Mouse (Mus musculus): ENCODE data around the gene Ccdc85c. TPM values are rescaled to one million over a fixed set of nuclear protein-coding genes. Genes with fewer than 3 reads are reported as not detected.

The Ccdc85c gene
- polyA plus RNA-seq, 1 experiment: 22.5 TPM

DNA sequence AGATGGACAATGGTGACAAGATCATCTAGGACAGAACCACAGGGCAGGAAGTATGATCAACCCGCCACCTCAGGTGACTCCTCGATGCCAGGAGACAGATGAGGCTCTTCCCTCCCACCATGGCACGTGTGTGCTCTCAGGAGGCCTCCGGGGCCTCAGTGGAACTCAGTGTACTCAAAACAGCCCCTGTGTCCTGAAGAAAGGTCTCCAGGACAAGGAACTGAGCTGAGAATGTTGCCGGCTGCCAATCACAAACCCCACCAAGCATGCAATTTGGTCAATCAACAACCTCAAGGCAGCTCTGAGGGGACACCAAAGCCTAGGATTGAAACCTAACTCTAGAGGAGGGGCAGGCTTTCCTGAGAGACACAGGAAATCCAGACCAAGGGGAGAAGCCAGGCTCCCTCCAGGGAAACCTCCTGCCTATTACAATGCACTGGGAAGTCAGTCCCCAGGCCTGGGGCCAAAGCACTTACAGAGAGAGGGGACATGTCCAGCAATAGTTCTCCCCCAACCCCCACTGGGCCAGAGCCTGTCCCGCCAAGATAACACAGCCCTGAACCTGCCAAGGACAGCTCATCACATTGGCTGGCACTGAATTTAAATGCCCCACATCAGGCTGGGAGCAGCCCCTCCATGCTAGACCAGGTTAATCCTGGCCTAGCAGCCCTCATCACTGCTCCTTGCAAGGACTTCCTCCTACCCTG lies 37.8 kb downstream of the Ccdc85c start:
- no peak overlapping the region for H3K4me3 ChIP-seq (replicated peaks; ENCODE audit: extremely low read depth, low read depth, low read length)
- peaks cover 27% of the 10 kb centered on the region for H3K4me1 ChIP-seq (ENCODE audit: control insufficient read depth, insufficient read depth, low read length)
- DNase-seq: no peak
- 60% methylated on average over 6 of the region's 6 CpGs for WGBS
- TF ChIP-seq POLR2A (IDR thresholded peaks at IDR 0.05; ENCODE audit: borderline replicate concordance, extremely low read depth, low read depth, low read length): no peak
- no peak for TF ChIP-seq CTCF (IDR thresholded peaks at IDR 0.05; ENCODE audit: insufficient read depth, low read length)

DNA sequence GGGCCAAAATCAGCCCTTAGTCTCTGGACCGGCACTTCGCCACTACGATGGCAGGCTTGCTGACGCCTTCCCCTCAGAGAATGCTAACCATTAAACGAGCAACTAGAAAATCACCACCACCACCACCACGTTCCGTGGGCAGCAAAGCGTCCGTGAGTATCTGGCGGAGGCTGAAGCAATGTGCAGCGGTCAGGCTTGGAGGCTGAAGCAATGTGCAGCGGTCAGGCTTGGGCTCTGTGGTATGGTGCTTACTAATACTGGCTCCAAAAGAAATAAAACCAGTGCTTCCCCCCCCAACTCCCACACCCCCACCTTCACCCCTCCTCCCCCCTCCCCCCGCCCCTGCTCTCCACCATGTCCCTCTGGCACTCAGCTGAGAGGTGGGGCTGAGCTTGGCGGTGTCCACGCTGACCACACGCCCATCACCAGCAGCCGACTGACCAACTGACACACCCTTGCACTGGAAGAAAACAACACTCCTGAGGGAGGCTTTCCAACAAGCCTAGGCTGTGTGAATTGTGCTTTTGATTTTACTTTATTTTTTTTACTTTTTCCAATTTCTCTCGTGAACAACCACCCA lies 39.2 kb downstream of the Ccdc85c start:
- H3K4me1 ChIP-seq (ENCODE audit: control insufficient read depth, insufficient read depth, low read length): peaks cover 27% of the 10 kb centered on the region

DNA sequence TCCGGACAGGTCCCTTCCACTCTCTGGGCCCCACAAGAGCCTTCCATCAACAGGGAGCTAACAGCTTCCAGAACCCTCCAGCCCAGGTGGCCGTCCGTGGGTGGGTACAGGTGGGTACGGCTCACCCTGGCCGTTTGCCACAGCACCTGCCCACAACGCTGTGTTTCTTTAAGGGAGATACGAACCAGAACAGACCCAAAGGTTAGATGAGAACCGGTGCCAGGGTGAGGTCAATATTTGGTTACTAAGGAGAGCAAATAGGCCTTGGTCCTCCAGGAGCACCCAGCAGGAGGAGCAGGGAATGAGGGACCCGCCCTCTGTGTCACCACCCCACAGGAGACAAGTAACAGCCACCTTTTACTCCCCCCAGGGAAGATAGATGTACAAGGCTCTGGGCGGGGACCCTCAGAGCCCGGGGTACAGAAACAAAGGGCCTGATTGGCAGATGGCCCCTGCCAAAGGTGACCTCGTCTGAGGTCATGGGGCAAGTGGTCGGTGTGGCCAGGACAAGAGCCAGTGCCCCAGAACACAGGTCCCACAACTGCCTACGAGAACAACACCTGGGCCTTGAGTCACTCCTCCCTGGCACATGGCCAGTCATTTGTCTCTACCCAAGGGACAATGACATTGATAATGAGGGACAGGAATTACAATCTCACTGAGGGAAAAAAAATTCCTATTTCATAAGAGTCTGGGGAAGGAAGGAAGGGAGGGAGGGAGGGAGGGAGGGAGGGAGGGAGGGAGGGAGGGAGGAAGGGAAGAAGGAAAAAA lies 40.2 kb downstream of the Ccdc85c start:
- peaks cover 27% of the 10 kb centered on the region for H3K4me1 ChIP-seq (ENCODE audit: control insufficient read depth, insufficient read depth, low read length)
- DNase-seq: peak; percentile 46
- whole genome bisulfite sequencing: 48% methylated on average over 14 of the region's 14 CpGs
- TF ChIP-seq POLR2A (IDR thresholded peaks at IDR 0.05; ENCODE audit: borderline replicate concordance, extremely low read depth, low read depth, low read length) (no peak), CTCF (IDR thresholded peaks at IDR 0.05; ENCODE audit: insufficient read depth, low read length) (no peak)
- no peak overlapping the region for H3K4me3 ChIP-seq (replicated peaks; ENCODE audit: extremely low read depth, low read depth, low read length)

More for the DNA sequence above, 39.2 kb downstream of the Ccdc85c start:
- H3K4me3 ChIP-seq (replicated peaks; ENCODE audit: extremely low read depth, low read depth, low read length): no peak overlapping the region
- WGBS: 58% methylated on average over 17 of the region's 18 CpGs
- no peak for DNase-seq
- TF ChIP-seq POLR2A (IDR thresholded peaks at IDR 0.05; ENCODE audit: borderline replicate concordance, extremely low read depth, low read depth, low read length) (no peak), CTCF (IDR thresholded peaks at IDR 0.05; ENCODE audit: insufficient read depth, low read length) (no peak)

DNA sequence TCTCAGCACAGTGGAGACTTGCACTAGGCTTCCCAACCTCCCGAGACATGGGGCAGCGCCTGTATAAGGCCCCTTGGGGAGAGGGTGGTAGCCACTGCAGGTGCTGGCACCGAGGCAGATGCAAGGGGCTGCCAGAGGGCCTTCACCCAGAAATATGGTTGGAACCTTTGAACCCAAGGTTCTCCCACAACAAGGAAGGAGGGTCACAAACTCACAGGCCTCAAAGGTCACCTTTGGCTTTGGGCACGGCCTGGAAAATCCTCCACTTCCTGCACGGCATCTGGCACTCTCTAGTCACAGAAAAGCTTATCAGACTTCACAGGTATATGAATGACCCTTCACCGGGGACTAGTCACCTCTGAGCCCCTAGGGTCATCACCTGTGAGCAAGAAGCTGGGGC lies 41.5 kb downstream of the Ccdc85c start:
- TF ChIP-seq CTCF (IDR thresholded peaks at IDR 0.05; ENCODE audit: insufficient read depth, low read length) (no peak), POLR2A (IDR thresholded peaks at IDR 0.05; ENCODE audit: borderline replicate concordance, extremely low read depth, low read depth, low read length) (no peak)
- Histone ChIP-seq H3K4me1 (ENCODE audit: control insufficient read depth, insufficient read depth, low read length) (peaks cover 24% of the 10 kb centered on the region), H3K4me3 (replicated peaks; ENCODE audit: extremely low read depth, low read depth, low read length) (no peak overlapping the region)
- WGBS: 90% methylated on average over 6 of the region's 6 CpGs
- DNase-seq: no peak

DNA sequence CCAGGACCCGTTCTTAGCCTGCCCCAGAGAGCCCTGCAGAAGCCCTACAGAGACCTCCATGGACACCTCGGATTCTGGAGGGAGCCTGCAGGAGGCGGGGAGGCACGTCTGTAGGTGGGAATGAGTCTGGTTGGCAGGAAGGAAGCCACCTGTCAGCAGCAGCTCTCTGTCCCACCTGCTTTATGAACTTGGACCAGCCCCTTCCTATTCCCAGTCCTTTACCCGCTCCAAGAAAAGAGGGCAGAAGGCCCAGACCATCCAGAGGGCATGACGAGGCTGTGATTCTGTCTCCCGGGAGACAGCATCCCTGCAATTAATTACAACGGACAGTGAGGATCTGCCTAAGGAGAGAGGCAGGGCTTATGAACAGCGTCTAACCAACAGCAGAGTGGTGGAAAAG lies 43.3 kb downstream of the Ccdc85c start:
- Histone ChIP-seq H3K4me1 (ENCODE audit: control insufficient read depth, insufficient read depth, low read length) (peaks cover 17% of the 10 kb centered on the region), H3K4me3 (replicated peaks; ENCODE audit: extremely low read depth, low read depth, low read length) (no peak overlapping the region)
- no peak for DNase-seq
- TF ChIP-seq POLR2A (IDR thresholded peaks at IDR 0.05; ENCODE audit: borderline replicate concordance, extremely low read depth, low read depth, low read length) (no peak), CTCF (IDR thresholded peaks at IDR 0.05; ENCODE audit: insufficient read depth, low read length) (no peak)
- WGBS: 70% methylated on average over 9 of the region's 9 CpGs

DNA sequence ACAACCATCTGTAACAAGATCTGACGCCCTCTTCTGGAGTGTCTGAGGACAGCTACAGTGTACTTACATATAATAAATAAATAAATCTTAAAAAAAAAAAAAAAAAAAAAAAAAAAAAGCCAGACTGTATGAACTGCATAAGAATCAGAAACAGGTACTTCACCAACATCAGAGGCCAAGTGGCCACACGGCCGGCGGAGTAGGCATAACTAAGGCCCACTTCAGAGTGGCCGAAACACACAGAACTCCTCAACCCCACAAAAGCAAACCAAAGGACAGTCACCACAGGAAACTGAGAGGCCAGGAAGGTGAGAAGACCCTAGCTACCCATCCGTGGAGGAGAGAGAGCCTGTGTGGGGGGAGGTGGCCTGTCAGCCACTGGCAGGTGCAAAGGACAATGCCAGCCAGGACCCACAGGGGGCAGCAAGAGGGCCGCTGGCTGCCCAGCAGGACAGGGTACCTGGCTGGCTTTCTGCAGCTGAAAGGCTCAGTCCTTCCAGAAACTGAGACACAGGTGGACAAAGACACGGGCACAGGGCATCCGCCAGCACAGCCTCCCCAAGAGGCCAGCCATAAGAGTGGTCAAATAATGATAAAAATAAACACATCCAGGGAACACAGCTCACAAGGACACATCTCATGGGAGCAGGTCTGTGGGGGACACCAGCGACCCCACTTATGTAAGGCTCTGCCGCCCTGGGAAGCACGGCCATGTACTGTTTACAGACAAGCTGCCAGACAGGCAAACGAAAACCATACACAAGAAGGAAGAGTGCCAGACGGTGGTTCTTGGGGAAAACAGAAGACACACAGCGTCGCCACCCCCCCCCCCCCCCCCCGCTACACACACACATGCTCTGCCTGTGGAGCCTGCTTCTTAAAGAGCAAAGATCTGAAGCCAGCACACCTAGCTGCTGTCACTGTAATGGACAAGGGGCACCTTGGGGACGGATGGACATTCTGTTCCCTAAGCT lies 44.1 kb downstream of the Ccdc85c start:
- WGBS: 42% methylated on average over 17 of the region's 18 CpGs
- peak; percentile 74 for DNase-seq
- peaks cover 10% of the 10 kb centered on the region for H3K4me1 ChIP-seq (ENCODE audit: control insufficient read depth, insufficient read depth, low read length)
- H3K4me3 ChIP-seq (replicated peaks; ENCODE audit: extremely low read depth, low read depth, low read length): no peak overlapping the region
- TF ChIP-seq POLR2A (IDR thresholded peaks at IDR 0.05; ENCODE audit: borderline replicate concordance, extremely low read depth, low read depth, low read length) (no peak), CTCF (IDR thresholded peaks at IDR 0.05; ENCODE audit: insufficient read depth, low read length) (peak; percentile 58)

DNA sequence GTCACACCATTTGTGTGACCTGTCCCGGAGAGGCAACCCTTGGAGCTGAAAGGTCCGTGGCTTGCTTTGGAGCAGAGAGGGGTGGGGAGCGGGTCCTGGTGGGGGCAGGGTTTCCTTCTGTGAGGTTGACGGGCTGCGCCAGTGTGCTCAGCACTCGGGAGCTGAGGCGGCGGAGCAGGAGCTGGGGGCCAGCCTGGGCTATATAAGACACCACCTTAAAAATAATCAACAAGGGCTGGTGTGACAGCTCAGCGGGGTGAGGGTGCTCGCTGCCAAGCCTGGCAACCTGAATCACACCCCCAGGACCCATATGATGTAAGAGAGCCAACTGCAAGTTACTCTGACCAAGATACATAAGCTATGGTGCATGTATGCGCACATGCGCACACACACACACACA lies 45.1 kb downstream of the Ccdc85c start:
- TF ChIP-seq POLR2A (IDR thresholded peaks at IDR 0.05; ENCODE audit: borderline replicate concordance, extremely low read depth, low read depth, low read length) (no peak), CTCF (IDR thresholded peaks at IDR 0.05; ENCODE audit: insufficient read depth, low read length) (no peak)
- WGBS: 80% methylated on average over 12 of the region's 12 CpGs
- Histone ChIP-seq H3K4me3 (replicated peaks; ENCODE audit: extremely low read depth, low read depth, low read length) (no peak overlapping the region), H3K4me1 (ENCODE audit: control insufficient read depth, insufficient read depth, low read length) (peaks cover 4% of the 10 kb centered on the region; the same call in 1 of the 2 replicates)
- DNase-seq: no peak

DNA sequence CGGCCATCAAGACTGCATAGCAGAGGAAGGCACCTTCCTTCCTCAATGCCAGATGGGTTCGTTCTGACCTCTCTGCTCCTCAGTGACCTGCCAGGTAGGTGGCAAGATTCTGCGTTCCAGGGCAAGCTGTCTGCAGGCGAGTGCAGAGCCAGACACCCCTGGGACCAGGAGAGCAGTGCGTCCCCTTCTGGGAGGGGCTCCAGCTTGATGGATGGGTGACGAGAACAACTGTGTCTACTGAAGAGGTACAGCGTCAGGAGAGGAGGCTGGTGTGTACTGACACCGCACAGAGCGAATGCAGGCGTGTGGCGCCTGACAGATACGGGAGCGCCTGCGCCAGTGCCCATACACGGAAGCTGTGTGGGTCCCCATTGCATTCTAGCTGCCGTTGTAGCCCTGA lies 47.7 kb downstream of the Ccdc85c start:
- 89% methylated on average over 16 of the region's 16 CpGs for WGBS
- Histone ChIP-seq H3K4me3 (replicated peaks; ENCODE audit: extremely low read depth, low read depth, low read length) (no peak overlapping the region), H3K4me1 (ENCODE audit: control insufficient read depth, insufficient read depth, low read length) (no peaks in the 10 kb centered on the region)
- TF ChIP-seq POLR2A (IDR thresholded peaks at IDR 0.05; ENCODE audit: borderline replicate concordance, extremely low read depth, low read depth, low read length) (no peak), CTCF (IDR thresholded peaks at IDR 0.05; ENCODE audit: insufficient read depth, low read length) (no peak)
- DNase-seq: no peak

DNA sequence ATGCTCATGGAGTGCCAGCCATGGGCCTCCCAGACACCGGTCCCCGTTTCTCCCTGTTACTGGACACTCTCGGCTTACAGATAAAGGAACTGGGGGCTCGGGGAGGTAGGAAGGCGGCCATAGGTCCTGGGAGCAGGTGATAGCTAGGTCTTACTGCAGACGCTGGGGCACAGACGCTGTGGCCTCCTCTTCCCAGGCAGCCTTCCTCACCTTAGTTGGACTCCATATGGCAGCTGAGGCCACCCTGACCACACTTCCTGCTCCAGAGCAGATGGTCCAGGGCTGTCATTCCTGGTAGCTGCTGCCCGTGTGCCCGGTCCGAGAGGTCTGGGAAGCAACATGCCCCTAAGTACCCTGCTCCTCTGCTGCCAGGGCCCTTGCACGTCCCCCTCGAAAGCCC lies 48.3 kb downstream of the Ccdc85c start:
- Histone ChIP-seq H3K4me3 (replicated peaks; ENCODE audit: extremely low read depth, low read depth, low read length) (no peak overlapping the region), H3K4me1 (ENCODE audit: control insufficient read depth, insufficient read depth, low read length) (no peaks in the 10 kb centered on the region)
- 89% methylated on average over 12 of the region's 12 CpGs for WGBS
- TF ChIP-seq POLR2A (IDR thresholded peaks at IDR 0.05; ENCODE audit: borderline replicate concordance, extremely low read depth, low read depth, low read length): no peak
- TF ChIP-seq CTCF (IDR thresholded peaks at IDR 0.05; ENCODE audit: insufficient read depth, low read length): no peak
- DNase-seq: no peak
